Mouse (Mus musculus) bone marrow macrophage, adult 2 months (primary cell): Measurements from ENCODE around the gene Dok3.

Experiments used
- CTCF ChIP-seq: IDR thresholded peaks from 2 replicates; pipeline ENCODE4 v1.5.1; 2012; ENCODE audit warnings: low read depth, mild to moderate bottlenecking, low read length, moderate library complexity
- POLR2A ChIP-seq: IDR thresholded peaks from 2 replicates; pipeline ENCODE4 v1.6.1; 2012; ENCODE audit warnings: mild to moderate bottlenecking, low read depth, low read length, borderline replicate concordance

DNA sequence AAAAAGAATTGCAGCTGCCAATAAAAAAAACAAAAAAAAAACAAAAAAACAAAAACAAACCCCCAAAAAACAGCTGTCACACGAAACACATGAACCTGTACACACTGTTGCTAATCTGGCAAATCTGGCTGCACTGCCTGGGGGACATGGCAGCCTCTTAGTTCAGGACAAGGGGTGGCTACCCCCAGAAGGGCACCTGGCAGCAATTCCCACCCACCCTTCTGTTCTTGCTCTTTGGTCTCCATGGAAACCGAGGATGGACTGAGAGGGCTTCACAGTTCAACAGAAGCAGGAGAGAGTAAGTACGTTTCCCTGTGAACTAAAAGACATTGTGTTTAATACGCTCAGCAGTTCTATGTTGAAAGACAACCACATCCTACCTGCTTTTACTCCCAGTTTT lies 33.4 kb downstream of the Dok3 start:
- TF ChIP-seq CTCF: no peak
- TF ChIP-seq POLR2A: no peak
